Mouse (Mus musculus) G1E-ER4 (cell line): Measurements from ENCODE around the gene Cox19. TPM values are rescaled to one million over a fixed set of nuclear protein-coding genes. Genes with fewer than 3 reads are reported as not detected.

ENCODE experiments used
- GATA1 ChIP-seq: IDR thresholded peaks from one replicate; pipeline ENCODE4 v1.8.0; 2012; ENCODE audit warnings: low read length, inconsistent platforms
- polyA plus RNA-seq: library from polyadenylated mRNA; stranded (reverse); fragments of >175 nt; gene quantifications from 2 replicates; pipeline ENCODE4 v1.2.3, GENCODE M21; 2012

Cox19 gene
- polyA plus RNA-seq, 1 experiment: 76.6 TPM

DNA sequence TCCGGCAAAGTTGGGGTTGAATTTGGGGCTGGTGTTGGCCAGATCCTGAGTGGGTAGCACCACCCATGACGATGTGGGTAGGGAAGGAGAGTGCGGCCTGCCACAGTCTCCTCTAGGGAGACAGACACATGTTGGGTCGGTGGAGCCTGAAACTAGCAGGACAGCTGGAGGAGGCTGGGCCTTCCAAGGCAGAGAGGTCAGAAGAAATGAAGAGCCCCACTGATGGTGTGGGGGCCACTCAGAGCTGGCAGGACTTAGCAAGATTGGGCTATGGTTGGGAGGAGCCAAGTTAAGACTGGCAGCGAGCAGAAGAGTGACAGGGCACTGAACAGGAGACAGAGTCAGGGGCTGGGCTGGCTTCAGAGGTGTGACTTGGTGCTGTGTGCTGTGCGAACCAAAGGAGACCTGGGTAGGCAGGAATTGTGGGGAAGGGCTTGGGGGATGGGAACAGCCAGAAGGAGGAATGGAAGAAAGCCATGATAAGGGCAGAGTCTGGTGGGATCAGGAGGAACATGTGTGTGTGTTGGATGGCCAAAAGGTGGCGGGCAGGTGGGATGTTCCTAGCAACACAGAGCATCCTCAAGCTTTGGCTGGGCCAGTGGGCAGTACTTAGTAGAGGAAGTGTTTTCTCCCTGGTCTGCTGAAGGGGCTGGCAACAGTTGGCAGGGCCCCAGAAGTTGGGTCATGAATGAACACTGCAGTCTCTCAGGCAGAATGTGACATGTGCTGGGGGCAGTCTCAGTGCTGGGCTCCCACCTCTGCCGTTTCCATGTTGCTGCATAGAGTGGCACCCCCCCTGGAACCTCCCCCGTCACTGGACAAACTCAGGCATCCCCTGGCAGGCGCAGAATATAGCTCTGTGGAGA lies 36.3 kb upstream of the Cox19 start:
- TF ChIP-seq GATA1: no peak

DNA sequence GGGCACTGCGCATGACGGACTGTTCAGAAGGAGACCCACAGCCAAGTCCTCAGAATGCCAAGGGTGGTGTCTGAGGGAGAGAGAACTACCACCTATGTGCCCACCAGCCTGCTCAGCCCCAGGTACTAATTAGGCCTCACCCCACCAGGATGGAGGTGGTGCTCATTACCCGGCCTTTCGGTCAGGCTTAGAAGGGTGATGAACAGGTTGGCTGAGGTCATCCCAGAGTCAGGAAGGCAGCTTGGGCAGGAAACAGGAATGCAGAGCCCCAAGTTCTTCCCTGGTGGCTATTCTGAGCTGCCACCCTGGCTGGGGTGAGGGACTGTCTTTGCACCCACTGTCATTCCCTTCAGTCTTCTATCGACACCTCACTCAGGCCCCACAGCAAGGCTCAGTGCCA lies 34.8 kb upstream of the Cox19 start:
- no peak for TF ChIP-seq GATA1

DNA sequence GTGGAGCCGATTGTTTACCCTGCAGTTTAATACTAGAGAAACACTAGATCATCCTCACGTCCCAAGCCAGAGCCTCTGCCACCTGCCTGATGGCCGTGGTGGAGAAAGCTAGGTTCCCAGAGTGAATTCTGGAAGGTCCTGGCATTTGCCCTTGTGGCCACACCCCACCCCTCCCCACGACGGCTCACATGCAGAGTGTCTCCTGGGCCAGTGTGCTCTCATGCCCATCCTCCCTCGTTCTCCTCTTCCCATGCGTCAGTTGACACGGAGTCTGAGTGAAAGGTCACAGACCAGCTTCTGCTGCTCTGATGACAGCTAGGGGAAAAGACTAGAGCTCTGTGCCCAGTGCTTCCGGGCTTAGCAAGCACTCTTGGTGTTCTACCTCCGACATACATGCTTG lies 33.3 kb upstream of the Cox19 start:
- TF ChIP-seq GATA1: no peak

DNA sequence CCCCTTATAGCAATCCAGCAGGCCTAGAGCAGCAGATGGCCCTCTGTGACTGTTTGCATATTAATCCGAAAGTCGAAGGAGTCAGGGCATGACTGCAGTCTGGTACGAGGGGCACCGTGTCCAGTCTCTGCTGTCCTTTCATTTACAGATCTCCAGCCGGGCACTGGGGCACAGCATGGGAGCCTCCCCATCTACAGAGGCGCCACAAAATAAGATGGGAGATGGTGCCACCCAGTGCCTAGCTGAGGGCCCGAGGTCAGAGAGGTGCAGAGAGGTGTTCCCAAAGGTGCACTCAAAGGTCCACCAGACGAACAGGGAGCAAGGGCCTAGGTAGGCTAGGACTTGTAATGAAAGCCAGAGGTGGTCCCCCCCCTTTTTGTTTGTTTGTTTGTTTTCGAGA lies 32.0 kb upstream of the Cox19 start:
- TF ChIP-seq GATA1: no peak

DNA sequence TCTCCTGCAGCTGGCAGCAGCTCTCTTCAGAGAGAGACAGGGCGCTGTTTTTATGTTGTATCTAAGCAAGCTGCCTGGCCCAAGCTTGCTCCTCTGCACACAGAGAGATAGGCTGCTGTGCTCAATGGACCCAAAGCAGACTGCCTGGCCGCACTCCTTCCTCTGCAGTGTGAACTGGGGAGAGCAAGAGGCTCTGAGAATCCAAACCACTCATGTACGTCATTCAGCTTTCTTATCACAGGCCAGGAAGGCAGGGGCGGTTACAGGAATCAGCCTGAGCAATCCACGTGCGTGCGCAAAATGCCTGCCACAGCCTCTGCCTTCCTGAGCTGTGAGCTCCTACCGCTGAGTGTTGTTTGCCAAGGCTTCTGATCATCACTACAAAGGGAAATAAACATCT lies 31.5 kb upstream of the Cox19 start:
- peak; percentile 39 for TF ChIP-seq GATA1

DNA sequence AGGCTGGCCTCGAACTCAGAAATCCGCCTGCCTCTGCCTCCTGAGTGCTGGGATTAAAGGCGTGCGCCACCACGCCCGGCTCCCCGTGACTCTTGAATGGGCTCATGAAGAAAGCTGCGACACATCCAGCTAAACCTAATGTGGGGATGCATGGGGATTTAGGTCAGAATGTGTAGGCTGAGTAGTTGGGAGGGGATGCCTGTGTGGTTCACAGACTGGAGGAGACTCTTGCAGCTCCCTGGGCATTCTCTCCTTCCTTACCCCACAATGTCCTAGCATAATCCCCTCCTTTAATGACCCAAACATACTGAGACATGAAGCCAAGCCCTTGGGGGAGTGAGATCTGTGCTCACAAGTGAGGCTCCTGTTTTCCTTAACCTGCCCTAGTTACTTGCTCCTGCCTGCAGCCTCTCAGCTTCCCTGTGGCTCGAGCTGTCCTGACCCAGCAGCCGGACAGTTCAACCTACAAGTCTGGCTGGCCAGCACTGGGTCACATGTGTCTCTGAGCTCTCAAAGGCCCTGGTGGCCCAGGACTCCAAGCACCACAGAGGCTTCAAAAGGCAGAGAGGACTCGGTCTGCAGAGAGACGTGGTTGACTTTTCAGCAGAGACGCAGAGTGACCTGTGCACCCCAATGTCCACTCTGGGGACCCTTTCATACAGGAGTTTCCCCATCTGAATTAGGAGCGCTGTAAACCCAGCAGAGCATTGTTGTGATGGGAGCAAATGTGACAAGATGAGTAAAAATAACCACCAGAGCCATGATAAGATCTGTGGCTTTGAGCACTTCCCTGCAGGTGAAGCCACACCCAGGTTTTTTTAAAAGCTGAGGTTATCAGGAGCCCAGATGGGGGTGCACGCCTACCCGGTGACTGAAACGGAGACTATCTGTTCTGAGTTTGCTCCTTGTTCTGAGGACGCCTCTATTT lies 30.6 kb upstream of the Cox19 start:
- TF ChIP-seq GATA1: peak; percentile 72

DNA sequence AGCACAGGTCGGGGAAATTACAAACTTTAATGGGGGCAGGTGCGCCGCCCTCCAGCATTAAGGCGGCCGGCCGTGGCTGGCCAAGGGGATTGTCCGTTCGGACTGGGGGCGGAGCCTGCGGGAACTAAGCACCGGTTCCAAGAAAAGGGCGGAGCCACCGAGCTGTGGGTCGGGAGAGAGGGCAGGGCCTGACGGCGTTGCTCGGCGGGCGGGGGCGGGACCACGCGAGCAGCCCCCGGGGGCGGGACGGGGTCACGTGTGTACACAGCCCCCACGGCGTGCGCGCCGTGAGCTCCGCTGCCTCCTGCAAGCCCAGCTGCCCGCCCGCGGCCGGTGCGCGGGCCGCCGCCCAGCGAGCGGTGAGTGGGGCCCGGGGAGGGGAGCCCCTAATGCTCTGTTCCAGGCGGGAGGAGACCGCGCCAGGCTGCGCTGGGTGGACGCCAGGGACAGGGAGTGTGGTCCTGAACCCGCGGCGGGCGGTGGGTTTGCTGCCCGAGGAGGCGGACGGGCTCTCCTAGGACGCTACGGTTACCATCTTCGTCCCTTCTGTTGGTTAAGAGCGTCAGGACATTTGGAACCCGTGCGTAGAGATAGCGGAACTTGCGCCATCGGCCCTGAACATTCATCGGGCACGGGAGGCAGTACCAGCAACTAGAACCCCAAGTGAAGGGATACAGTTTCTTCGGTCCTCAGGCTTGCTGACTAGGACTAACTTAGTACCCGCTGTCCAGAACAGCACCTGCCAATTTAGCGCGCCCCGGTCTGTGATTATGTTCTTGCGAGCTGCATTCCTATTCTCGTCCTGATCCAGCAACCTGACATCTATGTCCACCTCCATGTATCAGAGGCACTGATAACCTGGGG lies 29.4 kb upstream of the Cox19 start:
- TF ChIP-seq GATA1: no peak

DNA sequence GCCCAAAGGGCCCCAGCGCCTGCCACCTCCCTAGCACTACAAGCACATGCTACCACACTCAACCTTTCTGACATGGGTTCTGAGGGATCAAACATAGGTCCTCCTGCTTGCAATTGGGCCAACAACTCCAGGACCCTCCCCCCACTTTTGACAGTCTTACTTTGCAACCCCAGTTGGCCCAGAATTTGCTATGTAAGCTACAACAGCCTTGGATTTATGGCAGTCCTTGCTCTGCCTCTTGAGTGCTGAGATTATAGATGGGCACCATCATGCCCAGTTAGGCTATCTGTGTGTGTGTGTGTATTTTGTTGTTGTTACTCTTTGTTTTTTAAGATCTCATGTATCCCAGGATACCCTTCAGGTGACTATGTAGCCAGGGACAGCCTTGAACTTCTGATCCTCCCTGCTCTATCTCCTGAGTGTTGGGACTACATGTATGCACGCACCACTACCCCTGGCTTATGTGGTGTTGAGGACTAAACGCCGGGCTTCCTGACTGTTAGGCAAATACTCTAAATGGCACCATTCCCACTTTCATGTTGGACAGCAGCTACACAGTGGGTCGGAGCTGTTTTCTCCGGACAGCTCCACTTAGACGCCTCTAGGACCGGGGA lies 28.7 kb upstream of the Cox19 start:
- TF ChIP-seq GATA1: no peak

DNA sequence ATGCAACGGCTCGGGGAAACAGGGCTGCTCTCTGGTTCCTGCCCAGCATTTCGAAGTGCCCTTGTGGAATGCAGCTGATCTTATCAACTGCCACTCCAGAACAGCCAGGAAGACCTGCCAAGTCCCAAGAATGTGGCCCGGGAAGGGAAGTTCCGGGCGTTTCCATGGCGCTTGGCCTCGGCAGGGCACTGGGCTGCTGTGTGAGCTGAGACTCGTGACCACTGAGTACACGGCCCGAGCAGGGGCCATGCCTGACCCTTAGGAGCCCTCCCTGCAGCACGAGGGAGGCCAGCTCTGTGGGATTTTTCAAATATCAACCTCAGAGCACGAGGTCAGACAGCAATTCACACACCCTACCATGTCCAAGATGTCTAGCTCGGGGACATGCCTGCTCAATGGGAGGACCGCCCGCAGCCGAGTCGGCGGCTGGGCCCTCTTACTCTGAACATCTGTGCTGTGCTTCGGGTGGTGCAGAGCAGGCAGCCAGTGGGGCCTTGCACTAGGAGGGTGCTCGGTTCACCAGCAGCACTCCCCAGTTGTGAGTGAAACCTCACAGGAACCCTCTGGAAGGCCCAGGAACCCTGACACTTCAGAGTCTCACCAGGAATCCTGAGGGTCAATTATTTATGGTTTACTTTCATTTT lies 27.9 kb upstream of the Cox19 start:
- TF ChIP-seq GATA1: no peak

DNA sequence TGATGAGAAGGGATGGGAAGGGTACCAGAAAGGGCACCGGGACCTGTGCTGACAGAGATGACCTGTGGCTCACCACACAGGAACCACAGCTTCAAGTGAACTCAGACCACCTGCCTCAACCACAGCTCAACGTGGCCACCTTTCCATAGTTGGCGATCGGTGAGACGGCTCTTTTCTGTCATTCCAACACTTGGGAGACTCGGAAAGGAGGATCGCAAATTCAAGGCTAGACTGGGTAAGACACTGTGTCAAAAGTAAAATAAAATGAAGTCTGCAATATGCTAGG lies 27.0 kb upstream of the Cox19 start:
- TF ChIP-seq GATA1: no peak

DNA sequence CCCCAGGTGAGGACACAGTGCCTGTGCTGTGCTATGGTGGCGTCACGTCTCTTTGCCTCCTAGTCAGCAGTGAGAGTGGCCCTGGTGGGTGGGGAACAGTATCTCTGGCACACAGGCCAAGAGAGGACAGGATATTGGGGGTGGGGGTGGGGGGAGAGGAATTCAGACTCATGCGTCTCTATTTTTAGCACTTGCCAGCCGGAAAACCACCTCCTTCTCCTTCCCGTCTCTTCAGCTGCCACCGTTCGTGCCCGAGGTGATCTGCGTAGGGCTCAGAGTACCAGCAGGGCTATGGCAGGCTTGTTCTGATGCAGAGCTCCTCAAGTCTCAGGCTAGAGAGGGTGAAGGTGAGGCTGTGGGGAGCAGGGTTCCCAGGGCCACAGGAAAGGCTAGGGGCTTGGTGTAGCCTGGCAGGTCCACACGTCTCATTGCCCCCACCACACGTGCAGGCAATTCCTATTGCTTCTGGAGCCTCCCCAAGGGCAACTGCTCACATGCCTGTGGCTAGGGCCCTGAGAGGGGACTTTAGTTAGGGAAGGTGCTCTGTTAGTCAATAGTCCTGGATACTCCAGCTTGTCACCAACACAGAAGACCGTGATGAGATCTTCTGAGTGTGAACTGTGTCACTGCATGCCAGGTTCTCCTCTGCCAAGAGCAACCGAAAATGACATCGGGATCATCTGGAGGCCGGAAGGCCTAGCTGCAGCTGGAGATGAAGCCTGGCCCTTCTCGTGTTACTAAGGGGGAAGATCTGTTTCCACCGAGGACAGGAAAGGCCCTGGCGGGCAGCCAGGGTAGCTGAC lies 26.5 kb upstream of the Cox19 start, which contains the start of gene Gpr146:
Gene Gpr146 (plus strand): TSS at position 230 of the 803 bp plus-strand sequence.
- no peak for TF ChIP-seq GATA1

DNA sequence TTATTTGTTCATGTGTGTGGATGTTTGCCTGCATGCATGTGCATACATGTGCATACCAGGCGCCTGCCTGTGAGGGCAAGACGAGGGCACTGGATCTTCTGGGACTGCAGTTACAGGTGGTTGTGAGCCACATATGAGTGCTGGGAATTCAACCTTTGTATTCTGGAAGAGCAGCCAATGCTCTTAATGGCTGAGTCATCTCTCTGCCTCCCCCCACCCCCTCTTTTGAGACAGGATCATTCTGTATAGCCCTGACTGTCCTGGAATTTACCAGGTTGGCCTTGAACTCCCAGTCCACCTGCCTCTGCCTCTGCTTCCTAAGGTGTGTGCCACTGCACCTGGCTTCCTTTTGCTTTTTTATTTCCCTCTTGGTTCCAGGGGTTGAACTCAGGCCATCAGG lies 23.6 kb upstream of the Cox19 start:
- TF ChIP-seq GATA1: no peak

DNA sequence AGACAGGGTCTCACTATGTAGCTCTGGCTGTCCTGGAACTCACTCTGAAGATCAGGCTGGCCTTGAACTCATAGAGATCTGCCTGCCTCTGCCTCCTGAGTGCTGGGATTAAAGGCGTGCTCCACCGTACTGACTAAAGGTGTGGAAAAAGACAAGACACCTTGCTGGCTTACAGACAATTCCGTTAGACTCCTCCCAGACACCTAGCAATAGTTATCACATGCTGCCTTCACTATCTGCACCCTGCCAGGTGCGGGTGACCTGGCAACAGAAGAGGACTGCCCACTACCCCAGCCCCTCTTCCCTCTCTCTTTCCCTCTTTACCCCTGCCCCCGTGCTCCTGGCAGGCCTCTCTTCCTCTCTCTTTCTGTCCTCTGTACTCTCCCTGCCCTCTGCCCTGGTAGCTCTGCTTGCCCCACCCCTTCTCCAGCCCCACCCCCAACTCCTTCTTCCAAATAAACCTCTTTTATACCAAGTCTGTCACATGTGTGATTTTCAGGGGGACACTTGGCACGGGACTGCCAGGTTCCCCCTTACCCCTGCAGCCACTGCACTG lies 22.7 kb upstream of the Cox19 start:
- TF ChIP-seq GATA1: no peak

DNA sequence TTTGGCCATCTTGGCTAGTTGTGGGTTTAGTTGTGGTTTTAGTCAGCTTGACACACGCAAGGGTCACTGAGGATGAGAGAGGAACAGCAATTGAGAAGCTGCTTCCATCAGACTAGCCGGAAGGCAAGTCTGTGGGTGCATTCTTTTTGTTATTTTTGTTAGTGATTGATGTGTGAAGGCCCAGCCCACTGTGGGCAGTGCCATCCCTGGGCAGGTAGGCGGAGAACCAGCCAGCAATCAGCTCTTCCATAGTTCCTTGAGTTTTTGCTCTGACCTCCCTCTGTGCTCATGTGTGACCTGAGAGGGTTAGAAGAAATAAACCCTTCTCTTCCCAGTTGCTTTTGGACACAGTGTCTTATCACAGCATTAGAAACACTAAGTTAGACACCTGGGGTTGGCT lies 21.9 kb upstream of the Cox19 start:
- TF ChIP-seq GATA1: no peak
